Mouse (Mus musculus): ENCODE results near the gene Bloc1s6. TPM values are rescaled to one million over a fixed set of nuclear protein-coding genes. Genes with fewer than 3 reads are reported as not detected.

The Bloc1s6 gene
- polyA plus RNA-seq, 1 experiment from 2014 or later: 27.3 TPM

DNA sequence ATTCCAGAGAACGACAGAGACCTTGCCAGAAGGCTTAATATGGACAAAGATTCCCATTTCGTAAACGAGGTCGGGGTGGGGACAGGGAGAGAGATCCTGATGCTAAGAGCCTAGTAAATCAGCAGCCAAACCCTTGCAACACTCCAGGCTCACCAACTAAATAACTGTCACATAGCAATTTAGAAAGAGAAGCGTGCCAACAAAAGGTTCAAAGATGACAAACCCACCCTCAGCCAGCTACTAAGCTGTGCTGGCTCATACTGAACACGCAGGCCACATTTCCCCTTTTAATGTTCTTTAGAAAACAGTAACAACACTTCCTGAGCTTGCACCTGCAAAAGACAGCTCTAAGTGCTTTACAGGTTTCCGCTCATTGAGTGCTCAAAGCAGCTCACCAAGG lies 51.0 kb downstream of the Bloc1s6 start:
- H3K27ac ChIP-seq: no peak overlapping the region
- no peak overlapping the region for H3K9ac ChIP-seq
- no peaks in the 10 kb centered on the region for H3K36me3 ChIP-seq
- H3K9me3 ChIP-seq (replicated peaks): no peaks in the 10 kb centered on the region
- H3K4me1 ChIP-seq (replicated peaks): no peaks in the 10 kb centered on the region
- WGBS: 72% methylated on average over 7 of the region's 7 CpGs
- no peak overlapping the region for H3K4me3 ChIP-seq
- H3K4me2 ChIP-seq: no peak overlapping the region
- ATAC-seq (replicated peaks; ENCODE audit: insufficient number of reproducible peaks, insufficient read depth, low FRiP score, low read depth): no peak
- no peaks in the 10 kb centered on the region for H3K27me3 ChIP-seq

DNA sequence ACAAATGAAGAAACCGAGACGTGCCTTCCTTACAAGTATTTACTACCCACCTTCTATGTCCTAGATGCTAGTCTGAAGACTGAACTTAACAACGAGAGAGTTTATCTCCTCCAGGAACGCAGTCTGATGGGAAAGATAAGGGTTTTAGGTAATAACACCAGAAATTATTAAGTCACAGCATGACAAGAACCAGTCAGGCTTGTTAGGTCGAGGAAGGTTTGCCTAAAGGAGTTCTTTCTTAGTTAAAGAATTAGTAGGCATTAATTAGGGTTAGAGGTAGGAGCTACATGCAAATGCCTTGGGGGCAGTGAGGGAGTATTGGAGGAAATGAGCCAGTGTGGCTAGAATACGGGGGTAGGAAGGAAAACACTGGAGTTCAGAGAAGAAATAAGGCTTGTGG lies 51.4 kb downstream of the Bloc1s6 start:
- H3K4me3 ChIP-seq: no peak overlapping the region
- H3K27ac ChIP-seq: no peak overlapping the region
- no peaks in the 10 kb centered on the region for H3K27me3 ChIP-seq
- no peaks in the 10 kb centered on the region for H3K36me3 ChIP-seq
- 68% methylated on average over 6 of the region's 6 CpGs for WGBS
- no peak overlapping the region for H3K4me2 ChIP-seq
- H3K9ac ChIP-seq: no peak overlapping the region
- no peaks in the 10 kb centered on the region for H3K4me1 ChIP-seq (replicated peaks)
- no peaks in the 10 kb centered on the region for H3K9me3 ChIP-seq (replicated peaks)
- no peak for ATAC-seq (replicated peaks; ENCODE audit: insufficient number of reproducible peaks, insufficient read depth, low FRiP score, low read depth)

Other genes starting within 250 kb of the Bloc1s6 start
- gene Gatm, start 127.2 kb upstream of the Bloc1s6 start, polyA plus RNA-seq (2015; fragmentation: Nextera tagmentation; extraction: Ambion mirVana): 11.0 and 12.4 TPM in 2 replicates
- gene AA467197, start 101.5 kb upstream of the Bloc1s6 start, polyA plus RNA-seq (2015; fragmentation: Nextera tagmentation; extraction: Ambion mirVana): 0.52 and 1.9 TPM in 2 replicates
- gene Slc30a4, start 35.8 kb upstream of the Bloc1s6 start, polyA plus RNA-seq (2015; fragmentation: Nextera tagmentation; extraction: Ambion mirVana): 5.1 and 5.3 TPM in 2 replicates
- 6.5 and 9.7 TPM in 2 replicates for gene Sqor, start 26.7 kb downstream of the Bloc1s6 start, polyA plus RNA-seq (2015; fragmentation: Nextera tagmentation; extraction: Ambion mirVana)

Data from heart, embryonic 15.5 days (tissue).